Mouse (Mus musculus) intestine, postnatal 0 days (tissue): ENCODE measurements around the gene Shq1. TPM values are rescaled to one million over a fixed set of nuclear protein-coding genes. Genes with fewer than 3 reads are reported as not detected.

Source experiments
- ATAC-seq: fragments of 200-750 bp; cut with Nextera tagmentation; 2 replicates; pipeline ENCODE4 v1.8.0; 2017; ENCODE audit warnings: mild to moderate bottlenecking, moderate TSS enrichment, moderate library complexity
- H3K27ac ChIP-seq: fragments of 300-500 bp; sonication (generic); 2 replicates; pipeline ENCODE4 v1.5.1; 2014; ENCODE audit warnings: mild to moderate bottlenecking, low read depth, low read length, moderate library complexity
- H3K27me3 ChIP-seq: fragments of 300-500 bp; sonication (generic); replicated peaks from 2 replicates; pipeline ENCODE4 v1.6.1; 2014; ENCODE audit warnings: low read length, mixed read lengths; ENCODE audit not compliant: control insufficient read depth, insufficient read depth
- H3K36me3 ChIP-seq: fragments of 300-500 bp; sonication (generic); 2 replicates; pipeline ENCODE4 v1.6.1; 2014; ENCODE audit warnings: mild to moderate bottlenecking, moderate library complexity; ENCODE audit not compliant: control insufficient read depth, insufficient read depth
- H3K4me1 ChIP-seq: fragments of 300-500 bp; sonication (generic); replicated peaks from 2 replicates; pipeline ENCODE4 v1.6.1; 2014; ENCODE audit warnings: antibody characterized with exemption, low read length, mixed read lengths; ENCODE audit not compliant: control insufficient read depth, insufficient read depth
- H3K4me2 ChIP-seq: fragments of 300-500 bp; sonication (generic); replicated peaks from 2 replicates; pipeline ENCODE4 v1.6.1; 2014; ENCODE audit warnings: low read depth, mild to moderate bottlenecking, moderate library complexity
- H3K4me3 ChIP-seq: fragments of 300-500 bp; sonication (generic); 2 replicates; pipeline ENCODE4 v1.5.1; 2014; ENCODE audit warnings: low read depth, low read length
- H3K9ac ChIP-seq: fragments of 300-500 bp; sonication (generic); 2 replicates; pipeline ENCODE4 v1.6.1; 2014; ENCODE audit warnings: mild to moderate bottlenecking, low read depth, low read length
- H3K9me3 ChIP-seq: fragments of 300-500 bp; sonication (generic); 2 replicates; pipeline ENCODE4 v1.6.1; 2016; ENCODE audit warnings: mixed run types; ENCODE audit not compliant: control insufficient read depth
- CTCF ChIP-seq: sonication (generic); IDR thresholded peaks from 2 replicates; pipeline ENCODE4 v1.5.1; 2016; ENCODE audit warnings: low read depth, mild to moderate bottlenecking, control low read depth, antibody characterized with exemption, moderate library complexity
- WGBS: fragments of 180-500 bp; shearing (Covaris S2); extraction: QIAGEN DNeasy Blood & Tissue Kit; methylation state at CpG from one replicate; pipeline ENCODE4 v1.1.7; 2014; 5-methylcytosine and 5-hydroxymethylcytosine counted together
- polyA plus RNA-seq: library from polyadenylated mRNA; unstranded; fragments of >200 nt; fragmentation: Nextera tagmentation; extraction: Ambion mirVana; gene quantifications from 2 replicates; pipeline ENCODE4 v1.2.1, GENCODE M21; 2015

Gene Shq1
- polyA plus RNA-seq, 1 experiment from 2014 or later = 5.8 TPM

DNA sequence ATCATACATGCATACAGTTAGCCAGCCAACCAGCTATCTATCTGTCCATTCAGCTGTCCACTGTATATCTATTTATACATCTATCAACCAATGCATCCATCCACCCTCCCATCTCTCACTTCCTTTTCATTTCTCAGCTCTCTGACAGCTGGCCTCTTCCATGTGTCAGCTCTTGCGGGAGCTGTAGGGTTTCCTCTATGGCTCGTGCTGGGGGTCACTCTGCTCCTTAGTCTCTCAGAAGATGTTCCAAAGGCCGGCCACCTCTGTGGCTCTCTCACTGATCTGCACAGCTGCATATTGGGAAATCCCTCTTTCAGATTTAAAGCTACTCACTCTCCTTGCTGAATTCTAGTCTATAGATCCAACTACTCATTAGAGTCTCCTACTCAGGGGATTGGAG is 148.5 kb downstream of the Shq1 start:
- Histone ChIP-seq H3K9ac (no peak overlapping the region), H3K27me3 (0 out of 2 replicates have a peak, but pooled peaks cover 3% of the 10 kb centered on the region), H3K4me1 (no peaks in the 10 kb centered on the region), H3K36me3 (no peaks in the 10 kb centered on the region), H3K4me2 (no peak overlapping the region), H3K9me3 (no peaks in the 10 kb centered on the region), H3K27ac (no peak overlapping the region), H3K4me3 (no peak overlapping the region)
- 63% methylated on average over 3 of the region's 3 CpGs for WGBS
- no peak for TF ChIP-seq CTCF
- ATAC-seq = no peak

DNA sequence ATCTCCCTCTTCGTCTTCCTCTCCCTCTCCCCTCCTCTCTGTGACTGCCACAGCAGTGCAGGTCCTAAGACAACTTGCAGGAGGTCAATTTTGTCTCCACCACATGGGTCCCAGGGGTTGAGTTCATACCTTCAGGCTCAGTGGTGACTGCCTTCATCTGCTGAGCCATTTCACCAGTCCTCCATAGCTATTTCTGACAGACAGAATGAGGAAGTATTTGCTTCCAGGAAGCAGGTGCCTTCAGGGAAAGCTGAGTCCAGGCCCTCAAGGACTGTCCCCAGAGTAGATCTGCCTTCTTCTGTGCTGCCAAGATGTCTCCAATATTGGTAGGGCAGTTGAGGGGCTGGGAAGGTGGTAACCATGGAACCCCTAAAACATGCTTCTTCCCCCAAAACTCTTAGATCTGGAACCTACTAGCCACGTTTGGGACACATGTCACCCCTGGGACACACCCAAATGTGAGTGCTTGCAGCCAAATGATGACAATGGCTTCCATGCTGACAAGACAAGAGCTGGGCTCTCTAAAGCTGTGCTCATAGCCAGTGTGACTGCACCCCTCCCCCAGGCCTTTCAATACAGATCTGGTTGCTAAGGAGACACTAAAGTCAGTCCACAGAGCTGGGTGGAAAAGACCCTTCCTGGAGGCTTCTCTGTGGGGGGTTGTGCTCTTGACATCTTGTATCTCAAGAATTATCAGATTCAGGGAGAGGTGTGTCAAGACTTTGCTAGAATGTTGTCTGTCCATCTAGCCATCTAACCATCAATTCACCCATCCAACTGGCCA is 149.2 kb downstream of the Shq1 start:
- WGBS = 81% methylated on average over 2 of the region's 2 CpGs

DNA sequence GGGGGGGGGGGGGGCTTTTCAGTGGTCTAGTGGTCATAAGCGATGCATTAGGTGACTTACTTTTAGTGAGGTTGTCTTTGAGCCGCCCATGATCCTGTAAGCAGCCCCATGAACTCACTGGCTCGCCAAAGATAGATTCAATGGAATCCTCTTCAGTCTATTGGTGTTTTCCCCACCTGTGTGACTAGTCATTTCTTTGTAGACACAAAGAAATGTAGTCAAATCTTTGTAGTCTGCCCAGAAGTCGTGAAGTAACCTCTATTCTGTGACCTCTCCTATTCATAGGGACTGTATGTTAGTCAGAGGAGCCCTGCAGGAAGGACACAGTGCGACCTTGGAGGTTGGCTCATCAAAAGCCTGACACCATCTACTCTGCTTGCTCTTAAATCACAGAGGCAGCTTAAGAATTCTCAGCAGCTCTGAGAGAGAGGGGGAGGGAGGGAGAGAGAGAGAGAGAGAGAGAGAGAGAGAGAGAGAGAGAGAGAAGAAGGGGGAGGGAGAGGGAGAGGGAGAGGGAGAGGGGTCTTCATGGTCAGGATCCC is 150.3 kb downstream of the Shq1 start:
- H3K4me1 ChIP-seq = no peaks in the 10 kb centered on the region
- no peak for TF ChIP-seq CTCF
- no peak overlapping the region for H3K27ac ChIP-seq
- 0 out of 2 replicates have a peak, but pooled peaks cover 3% of the 10 kb centered on the region for H3K27me3 ChIP-seq
- H3K4me3 ChIP-seq = no peak overlapping the region
- no peaks in the 10 kb centered on the region for H3K9me3 ChIP-seq
- ATAC-seq = no peak
- H3K4me2 ChIP-seq = no peak overlapping the region
- 76% methylated on average over 5 of the region's 5 CpGs for WGBS
- no peaks in the 10 kb centered on the region for H3K36me3 ChIP-seq
- H3K9ac ChIP-seq = no peak overlapping the region

More for the DNA sequence above, 149.2 kb downstream of the Shq1 start:
- no peak for TF ChIP-seq CTCF
- Histone ChIP-seq H3K9ac (no peak overlapping the region), H3K9me3 (no peaks in the 10 kb centered on the region), H3K27ac (no peak overlapping the region), H3K4me2 (no peak overlapping the region), H3K36me3 (no peaks in the 10 kb centered on the region), H3K4me1 (no peaks in the 10 kb centered on the region), H3K27me3 (0 out of 2 replicates have a peak, but pooled peaks cover 3% of the 10 kb centered on the region), H3K4me3 (no peak overlapping the region)
- ATAC-seq = no peak

DNA sequence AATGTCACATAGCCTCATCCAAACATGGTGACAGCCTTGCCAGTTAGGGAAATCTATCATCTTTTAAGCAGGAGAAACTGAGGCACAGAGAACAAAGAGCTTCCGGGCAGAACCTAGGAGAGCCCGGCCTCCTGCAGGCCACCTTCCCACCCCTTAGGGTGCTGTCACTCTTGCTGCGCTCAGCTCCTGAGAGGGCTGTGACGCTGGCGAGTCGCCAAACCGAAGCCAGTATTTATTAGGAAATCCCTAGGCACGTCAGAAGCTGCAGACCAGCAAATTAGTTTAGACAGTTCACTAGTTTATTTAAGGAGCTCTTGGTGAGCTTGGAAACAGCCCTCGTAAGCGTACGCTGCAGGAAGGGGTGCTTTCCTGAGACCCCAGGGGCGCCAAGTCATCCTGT is 151.1 kb downstream of the Shq1 start:
- 0 out of 2 replicates have a peak, but pooled peaks cover 3% of the 10 kb centered on the region for H3K27me3 ChIP-seq
- no peak overlapping the region for H3K4me3 ChIP-seq
- no peak for TF ChIP-seq CTCF
- WGBS = 57% methylated on average over 12 of the region's 12 CpGs
- no peak for ATAC-seq
- no peak overlapping the region for H3K9ac ChIP-seq
- no peaks in the 10 kb centered on the region for H3K9me3 ChIP-seq
- H3K27ac ChIP-seq = no peak overlapping the region
- no peak overlapping the region for H3K4me2 ChIP-seq
- H3K4me1 ChIP-seq = no peaks in the 10 kb centered on the region
- H3K36me3 ChIP-seq = no peaks in the 10 kb centered on the region

Other genes with a start within 250 kb of the Shq1 start
- 0.12 and 0.26 TPM in 2 replicates for gene Gxylt2, start 33.6 kb upstream of the Shq1 start, polyA plus RNA-seq
- gene Ppp4r2, start 162.5 kb upstream of the Shq1 start, polyA plus RNA-seq = 8.6 and 10.0 TPM in 2 replicates